Comparison of ENCODE assay signal across 8 mouse cellular contexts in genomic region chr6:83349274-83349958, GRCm38 (mm10). TPM values are rescaled to one million over a fixed set of nuclear protein-coding genes. Genes with fewer than 3 reads are reported as not detected.
A peak's percentile ranks its signal among the peaks of the same experiment; 100 is the strongest.
DNase-seq lines count a peak whose midpoint lies in the region; ATAC-seq and TF ChIP-seq lines count a peak whose summit lies in the region.

No protein-coding gene starts in this region.

- peak overlapping the region; percentile 6; the same call in 1 of the 2 replicates for H3K27ac ChIP-seq in intestine, postnatal 0 days (ENCODE audit: low read depth, low read length)
- H3K27ac ChIP-seq in midbrain, embryonic 10.5 days (replicated peaks) = peak overlapping the region; percentile 95

- peak; percentile 95 for ATAC-seq in intestine, postnatal 0 days

- no peaks in the 10 kb centered on the region for H3K27me3 ChIP-seq in intestine, postnatal 0 days (replicated peaks; ENCODE audit: control insufficient read depth, insufficient read depth, low read length)
- no peaks in the 10 kb centered on the region for H3K27me3 ChIP-seq in midbrain, embryonic 10.5 days (ENCODE audit: low read depth, poor library complexity, severe bottlenecking)

- peak overlapping the region; percentile 78 for H3K9ac ChIP-seq in intestine, postnatal 0 days (ENCODE audit: low read depth, low read length)

- WGBS in intestine, postnatal 0 days = under 1% methylated on average over 53 of the region's 53 CpGs
- under 1% methylated on average over 53 of the region's 53 CpGs for WGBS in midbrain, embryonic 10.5 days

- peak; percentile 97 for DNase-seq in adrenal gland, postnatal 10 days
- DNase-seq in embryo, embryonic 9.5 days (ENCODE audit: extremely low spot score) = peak; percentile 93
- DNase-seq in gastrocnemius, postnatal 4 days (ENCODE audit: low spot score in 2 of 2) = peak; percentile 89
- peak; percentile 91 for DNase-seq in left cerebral cortex, postnatal 36 days (ENCODE audit: low spot score in 2 of 2)
- peak; percentile 90 for DNase-seq in midbrain, embryonic 10.5 days (ENCODE audit: low spot score)
- DNase-seq in right cerebral cortex, postnatal 36 days (ENCODE audit: low spot score in 2 of 2) = peak; percentile 77 to 81
- peak; percentile 87 for DNase-seq in yolk sac, embryonic 10.5 days (ENCODE audit: low spot score)

- peaks cover 19% of the 10 kb centered on the region; the same call in 1 of the 2 replicates for H3K36me3 ChIP-seq in intestine, postnatal 0 days (ENCODE audit: control insufficient read depth, insufficient read depth)
- peaks cover 25% of the 10 kb centered on the region for H3K36me3 ChIP-seq in midbrain, embryonic 10.5 days

- no peaks in the 10 kb centered on the region for H3K9me3 ChIP-seq in intestine, postnatal 0 days (ENCODE audit: control insufficient read depth)
- no peaks in the 10 kb centered on the region for H3K9me3 ChIP-seq in midbrain, embryonic 10.5 days (replicated peaks)

- peaks cover 4% of the 10 kb centered on the region; the same call in 1 of the 2 replicates for H3K4me1 ChIP-seq in intestine, postnatal 0 days (replicated peaks; ENCODE audit: control insufficient read depth, insufficient read depth, low read length)
- H3K4me1 ChIP-seq in midbrain, embryonic 10.5 days = peaks cover 30% of the 10 kb centered on the region

- H3K4me2 ChIP-seq in intestine, postnatal 0 days (replicated peaks; ENCODE audit: low read depth) = peak overlapping the region; percentile 72

- intact Hi-C loops in left cerebral cortex, postnatal 36 days (cut with DNase I) = no loop called here

- H3K4me3 ChIP-seq in intestine, postnatal 0 days (ENCODE audit: low read depth, low read length) = peak overlapping the region; percentile 66
- H3K4me3 ChIP-seq in midbrain, embryonic 10.5 days = peak overlapping the region; percentile 94

- peak; percentile 95 for TF ChIP-seq CTCF in intestine, postnatal 0 days (IDR thresholded peaks at IDR 0.05; ENCODE audit: low read depth)

RNA-seq across cellular contexts. Expression of gene Bola3, which starts 0.5 kb away (rescaled TPM):
- total RNA-seq in adrenal gland, postnatal 10 days (2021) = 100 to 1,000 TPM; 243 to 293 TPM
- total RNA-seq in gastrocnemius, postnatal 4 days (2021) = 100 to 1,000 TPM; 118 to 137 TPM
- 167 and 184 TPM in 2 replicates for polyA plus RNA-seq in intestine, postnatal 0 days (2015; fragmentation: Nextera tagmentation; extraction: Ambion mirVana)
- total RNA-seq in left cerebral cortex, postnatal 36 days (2021) = 10 to 100 TPM; 46.8 to 50.5 TPM
- polyA plus RNA-seq in midbrain, embryonic 10.5 days (2016; fragmentation: Nextera tagmentation; extraction: Ambion mirVana) = 152 and 156 TPM in 2 replicates

RNA-seq across cellular contexts. Expression of gene Mob1a, which starts 23.6 kb away (rescaled TPM):
- 10 to 100 TPM; 66.1 to 71.9 TPM for total RNA-seq in adrenal gland, postnatal 10 days (2021)
- 10 to 100 TPM; 36.6 to 42.8 TPM for total RNA-seq in gastrocnemius, postnatal 4 days (2021)
- polyA plus RNA-seq in intestine, postnatal 0 days (2015; fragmentation: Nextera tagmentation; extraction: Ambion mirVana) = 29.7 and 30.8 TPM in 2 replicates
- 10 to 100 TPM; 19.0 to 20.8 TPM for total RNA-seq in left cerebral cortex, postnatal 36 days (2021)
- 60.4 and 61.5 TPM in 2 replicates for polyA plus RNA-seq in midbrain, embryonic 10.5 days (2016; fragmentation: Nextera tagmentation; extraction: Ambion mirVana)

RNA-seq across cellular contexts. Expression of gene Mthfd2, which starts 23.7 kb away (rescaled TPM):
- 10 to 100 TPM; 16.6 to 24.3 TPM for total RNA-seq in adrenal gland, postnatal 10 days (2021)
- 10 to 100 TPM in 1 of 2 experiments, 1 to 10 TPM in 1; 7.5 to 10.6 TPM for total RNA-seq in gastrocnemius, postnatal 4 days (2021)
- polyA plus RNA-seq in intestine, postnatal 0 days (2015; fragmentation: Nextera tagmentation; extraction: Ambion mirVana) = 17.6 and 18.4 TPM in 2 replicates
- 1 to 10 TPM; 4.6 to 6.2 TPM for total RNA-seq in left cerebral cortex, postnatal 36 days (2021)
- 53.2 and 64.0 TPM in 2 replicates for polyA plus RNA-seq in midbrain, embryonic 10.5 days (2016; fragmentation: Nextera tagmentation; extraction: Ambion mirVana)

Comparison
In these comparisons a context has a peak if more than half of its experiments do, and no peak if none do; other contexts are left out.
1. Peak in every context shown above with its lines: DNase-seq, ATAC-seq, H3K4me3 ChIP-seq and H3K27ac ChIP-seq.